Mouse (Mus musculus) heart, embryonic 14.5 days (tissue): ENCODE measurements around the gene Gm5795. TPM values are rescaled to one million over a fixed set of nuclear protein-coding genes. Genes with fewer than 3 reads are reported as not detected.
A peak's percentile ranks its signal among the peaks of the same experiment; 100 is the strongest.
"Not testable (repeated sequence)": the region's sequence is repeated elsewhere in the genome, so short reads cannot be mapped to it uniquely, and the experiment has no call there.

Experiments used
- ATAC-seq: fragments of 200-750 bp; cut with Nextera tagmentation; 2 replicates; pipeline ENCODE4 v1.8.0; 2017; ENCODE audit warnings: low read depth, moderate TSS enrichment; ENCODE audit not compliant: insufficient number of reproducible peaks, insufficient read depth, low FRiP score
- H3K27ac ChIP-seq, 2 experiments: fragments of 200-500 bp in 1 of 2; fragments of 300-500 bp in 1 of 2; sonication (generic) in 1 of 2; replicated peaks in 1 of 2; 2 replicates each; pipeline ENCODE4 v1.5.1; 2012 to 2014; ENCODE audit warnings: low read depth in 2 of 2, low read length in 2 of 2, control low read depth in 1 of 2, mild to moderate bottlenecking in 1 of 2, mixed read lengths in 1 of 2; ENCODE audit not compliant: control insufficient read depth in 1 of 2, insufficient read depth in 1 of 2
- H3K27me3 ChIP-seq: fragments of 300-500 bp; sonication (generic); 2 replicates; pipeline ENCODE4 v1.6.1; 2014; ENCODE audit warnings: mild to moderate bottlenecking, low read length, control low read depth; ENCODE audit not compliant: control insufficient read depth, insufficient read depth
- H3K36me3 ChIP-seq: fragments of 300-500 bp; sonication (generic); 2 replicates; pipeline ENCODE4 v1.6.1; 2014; ENCODE audit warnings: mild to moderate bottlenecking, control low read depth, low read length, mixed read lengths; ENCODE audit not compliant: control insufficient read depth, insufficient read depth
- H3K4me1 ChIP-seq, 2 experiments: fragments of 200-500 bp in 1 of 2; fragments of 300-500 bp in 1 of 2; sonication (generic) in 1 of 2; 2 replicates each; pipeline ENCODE4 v1.6.1; 2012 to 2014; ENCODE audit warnings: low read length in 2 of 2, control low read depth in 1 of 2, mixed read lengths in 1 of 2; ENCODE audit not compliant: control insufficient read depth in 2 of 2, insufficient read depth in 2 of 2
- H3K4me2 ChIP-seq: fragments of 300-500 bp; sonication (generic); 2 replicates; pipeline ENCODE4 v1.6.1; 2014; ENCODE audit warnings: mild to moderate bottlenecking, low read length
- H3K4me3 ChIP-seq, 2 experiments: fragments of 200-500 bp in 1 of 2; fragments of 300-500 bp in 1 of 2; sonication (generic) in 1 of 2; 2 replicates each; pipeline ENCODE4 v1.5.1; 2012 to 2014; ENCODE audit warnings: low read length in 2 of 2, mild to moderate bottlenecking in 2 of 2, control low read depth in 1 of 2, low read depth in 1 of 2, moderate library complexity in 1 of 2; ENCODE audit not compliant: control insufficient read depth in 1 of 2, insufficient read depth in 1 of 2
- H3K9ac ChIP-seq: fragments of 300-500 bp; sonication (generic); 2 replicates; pipeline ENCODE4 v1.6.1; 2014; ENCODE audit warnings: mild to moderate bottlenecking, low read length
- H3K9me3 ChIP-seq: fragments of 300-500 bp; sonication (generic); 2 replicates; pipeline ENCODE4 v1.6.1; 2016; ENCODE audit warnings: low read length, control low read depth; ENCODE audit not compliant: control insufficient read depth
- WGBS: fragments of 180-500 bp; shearing (Covaris S2); extraction: QIAGEN DNeasy Blood & Tissue Kit; methylation state at CpG from one replicate; pipeline ENCODE4 v1.1.7; 2014; 5-methylcytosine and 5-hydroxymethylcytosine counted together
- polyA plus RNA-seq: library from polyadenylated mRNA; unstranded; fragments of >200 nt; fragmentation: Nextera tagmentation; extraction: Ambion mirVana; gene quantifications from 2 replicates; pipeline ENCODE4 v1.2.1, GENCODE M21; 2014

Gm5795 gene
- polyA plus RNA-seq: not detected in 2 replicates

DNA sequence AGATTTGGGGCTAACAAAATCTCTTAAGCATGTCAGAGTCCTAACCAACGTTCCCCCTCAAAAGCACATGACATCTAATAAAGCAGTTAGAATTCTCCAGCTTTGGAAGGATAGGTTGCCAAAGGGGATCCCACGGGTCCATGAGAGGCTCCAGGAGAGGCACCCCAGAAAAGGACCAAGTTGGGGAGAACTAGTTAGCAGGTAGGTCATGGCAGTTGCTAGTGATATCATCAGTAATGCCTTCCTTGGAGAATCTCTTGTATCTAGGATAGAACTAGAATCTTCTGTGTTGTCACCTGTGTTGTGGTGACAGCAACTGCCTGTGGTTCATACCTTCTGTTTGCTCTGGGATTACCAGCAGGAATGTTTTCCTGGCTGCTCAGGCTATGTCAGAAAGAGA, at the start of gene Gm5795:
Gene Gm5795, plus strand, starts transcription at position 301 of the 400 bp plus-strand sequence.
- H3K27me3 ChIP-seq, ATAC-seq, H3K4me3 ChIP-seq, H3K9ac ChIP-seq, H3K27ac ChIP-seq, H3K4me2 ChIP-seq, H3K36me3 ChIP-seq, H3K4me1 ChIP-seq, H3K9me3 ChIP-seq: not testable (repeated sequence)
- WGBS: no CpG with 5 or more reads among the region's 2 CpGs

DNA sequence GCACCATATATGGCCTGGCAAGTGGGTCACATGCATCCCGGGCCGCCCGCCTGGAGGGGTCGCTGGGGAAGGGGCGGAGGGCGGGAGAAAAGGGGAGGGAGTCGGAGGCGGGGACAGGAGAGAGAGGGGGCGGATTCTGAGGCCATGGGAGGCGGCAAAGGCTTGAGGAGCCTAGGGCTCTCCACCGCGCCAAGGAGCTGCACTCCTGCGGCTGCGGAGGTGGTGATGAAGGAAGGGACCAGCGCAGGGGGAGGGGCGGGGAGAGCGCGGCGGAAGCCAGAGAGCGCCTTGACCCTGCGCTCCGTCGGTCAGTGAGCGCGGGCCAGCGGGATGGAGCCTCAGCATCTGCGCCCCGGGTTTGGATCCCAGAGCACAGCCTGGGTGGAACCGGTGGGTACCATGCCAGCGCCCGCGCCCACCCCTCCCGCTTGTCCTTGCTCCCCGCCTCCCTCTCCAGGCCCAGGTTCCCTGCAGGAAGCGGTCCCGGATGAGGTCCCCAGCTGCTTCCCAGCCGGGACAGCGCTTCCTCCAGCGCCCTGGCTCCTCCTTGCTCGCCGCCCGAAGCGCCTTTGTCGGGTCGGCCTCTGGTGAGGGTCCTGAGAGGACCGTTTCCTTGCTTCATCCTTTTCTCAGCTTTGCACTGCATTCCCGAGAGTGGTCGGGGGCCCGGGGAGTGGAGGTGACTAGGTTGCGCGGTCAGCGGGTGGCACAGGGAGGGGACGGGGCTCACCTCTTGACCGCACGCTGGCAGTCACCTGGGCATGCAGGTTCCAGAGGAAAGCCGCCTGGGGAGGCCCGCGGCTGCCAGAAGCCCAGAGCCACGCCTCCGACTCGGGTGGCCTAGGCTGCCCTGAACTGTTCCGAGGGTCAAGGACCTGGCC, 20.5 kb downstream of the Gm5795 start, which contains the start of gene D830030K20Rik:
Gene D830030K20Rik, plus strand, starts transcription at position 217 of the 881 bp plus-strand sequence.
- not testable (repeated sequence) for H3K36me3 ChIP-seq, H3K27ac ChIP-seq, H3K27me3 ChIP-seq, H3K9me3 ChIP-seq, ATAC-seq, H3K4me1 ChIP-seq
- Histone ChIP-seq H3K4me2 (peak within 1 kb of the TSS; percentile 69), H3K9ac (peak within 1 kb of the TSS; percentile 62), H3K4me3 (peak within 1 kb of the TSS; percentile 51)
- 3% methylated on average over 15 of the region's 62 CpGs for WGBS

GRCm38 (mm10) chr14:3209367-3209766, 21.3 kb downstream of the Gm5795 start:
- not testable (repeated sequence) for H3K4me1 ChIP-seq, H3K9me3 ChIP-seq, H3K9ac ChIP-seq, H3K27me3 ChIP-seq, H3K27ac ChIP-seq, ATAC-seq, H3K36me3 ChIP-seq, H3K4me3 ChIP-seq
- 7% methylated on average over 9 of the region's 11 CpGs for WGBS
- H3K4me2 ChIP-seq: peak overlapping the region; percentile 29; the same call in 1 of the 2 replicates

Other genes starting within 250 kb of the Gm5795 start
- gene Gm2888, start 158.3 kb upstream of the Gm5795 start, polyA plus RNA-seq: not detected in 2 replicates
- gene Gm2897, start 139.0 kb upstream of the Gm5795 start, polyA plus RNA-seq: 3.9 and 5.0 TPM in 2 replicates
- gene Gm10340, start 54.3 kb upstream of the Gm5795 start, polyA plus RNA-seq: not detected in 2 replicates
- gene D830030K20Rik, start 20.2 kb downstream of the Gm5795 start, polyA plus RNA-seq: 27.9 and 35.1 TPM in 2 replicates
- 1.8 TPM in 1 of 2 replicates, not detected in the other for gene Gm2956, start 144.4 kb downstream of the Gm5795 start, polyA plus RNA-seq
- gene Gm10413, start 206.8 kb downstream of the Gm5795 start, polyA plus RNA-seq: not detected in 2 replicates
- gene Gm10409, start 224.4 kb downstream of the Gm5795 start, polyA plus RNA-seq: 6.8 and 13.9 TPM in 2 replicates
- gene Gm3005, start 239.8 kb downstream of the Gm5795 start, polyA plus RNA-seq: 15.0 and 20.8 TPM in 2 replicates